Mouse (Mus musculus): Measurements from ENCODE around the gene Spats2l.

Gene Spats2l

DNA sequence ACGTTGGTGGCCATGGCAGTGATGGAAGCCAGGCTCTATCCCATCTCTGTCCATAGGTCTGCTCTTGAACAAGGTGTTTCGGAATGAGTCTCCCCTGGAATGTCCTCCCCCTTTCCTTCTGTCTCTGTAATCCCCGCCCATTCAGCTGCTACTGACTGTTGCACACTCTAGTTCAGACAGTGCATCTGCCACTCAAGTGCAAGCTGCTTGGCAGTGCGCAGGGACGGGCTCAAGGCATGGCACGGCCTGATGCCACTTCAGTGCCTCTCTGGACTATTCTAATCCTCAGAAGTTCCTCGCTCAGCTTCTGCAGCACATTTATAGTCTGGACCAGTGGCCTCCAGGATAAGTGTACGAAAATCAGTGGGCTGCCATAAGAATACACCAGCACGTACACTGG lies 52.3 kb downstream of the Spats2l start:
- DNase-seq, result no peak

DNA sequence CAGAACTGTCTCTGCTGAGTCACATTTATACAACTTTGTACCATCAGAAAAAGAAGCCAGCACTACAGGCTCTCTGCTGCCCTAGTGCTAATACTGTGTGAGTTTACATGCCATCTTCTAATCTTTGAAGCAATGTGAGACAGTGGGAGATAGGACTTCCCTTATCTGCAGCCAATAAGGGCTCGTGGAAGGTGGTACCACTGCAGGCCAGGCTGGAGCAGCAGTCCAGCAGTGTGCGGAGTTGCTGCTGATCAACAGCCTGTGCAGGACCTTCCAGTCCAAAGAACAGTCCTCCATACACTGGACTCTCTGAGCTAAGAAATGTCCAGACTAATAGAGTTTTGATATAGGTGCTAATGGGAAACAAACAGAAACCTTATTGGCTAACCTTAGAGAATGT lies 59.2 kb downstream of the Spats2l start:
- DNase-seq, result no peak

DNA sequence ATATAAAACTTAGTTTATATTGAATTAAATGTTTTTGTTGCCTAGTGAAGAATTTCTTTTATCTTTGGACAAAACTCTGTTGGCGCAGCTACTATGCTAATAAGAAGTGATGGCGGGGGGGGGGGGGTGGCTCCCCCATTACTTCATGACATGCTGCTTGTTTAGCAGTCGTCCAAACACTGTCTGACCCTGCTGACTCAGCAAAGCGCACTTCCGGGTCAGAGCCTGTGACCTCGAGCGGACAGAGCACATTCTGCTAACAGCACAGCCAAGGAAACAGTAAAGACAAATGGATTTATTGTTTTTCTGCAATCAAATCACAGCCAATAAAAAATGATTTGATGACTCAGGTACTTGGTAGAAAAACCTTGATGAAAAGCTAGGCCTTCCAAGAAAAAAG lies 61.2 kb downstream of the Spats2l start:
- peak; percentile 11 for DNase-seq

DNA sequence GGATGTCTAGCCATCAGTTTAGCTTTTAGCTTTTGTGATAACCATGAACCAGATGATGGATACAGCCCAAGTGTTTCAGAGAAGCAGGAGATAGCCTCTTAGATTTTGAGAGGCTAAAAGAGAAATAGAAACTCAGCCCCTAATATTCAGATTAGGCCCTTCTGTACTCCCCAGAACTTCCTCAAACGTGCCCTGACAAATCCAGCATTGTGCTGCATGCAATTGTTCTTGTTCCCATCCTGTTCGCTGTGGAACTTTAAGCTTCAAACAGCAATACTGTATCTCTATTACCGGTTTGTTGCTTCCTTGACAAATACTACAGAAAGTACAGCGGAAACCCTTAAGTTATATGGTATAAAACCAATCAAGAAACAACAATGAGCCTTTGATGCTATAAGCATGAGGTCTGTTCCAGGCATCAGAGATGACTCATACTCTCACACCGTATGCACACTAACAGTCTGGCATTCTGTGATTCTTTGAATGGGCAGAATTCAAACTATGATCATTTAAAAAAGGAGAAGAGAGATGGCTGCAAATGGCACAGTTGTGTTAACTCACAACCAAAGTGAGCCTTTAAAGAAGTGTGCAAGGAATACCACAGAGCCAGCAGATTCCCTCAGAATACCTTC lies 62.8 kb downstream of the Spats2l start:
- no peak for DNase-seq

DNA sequence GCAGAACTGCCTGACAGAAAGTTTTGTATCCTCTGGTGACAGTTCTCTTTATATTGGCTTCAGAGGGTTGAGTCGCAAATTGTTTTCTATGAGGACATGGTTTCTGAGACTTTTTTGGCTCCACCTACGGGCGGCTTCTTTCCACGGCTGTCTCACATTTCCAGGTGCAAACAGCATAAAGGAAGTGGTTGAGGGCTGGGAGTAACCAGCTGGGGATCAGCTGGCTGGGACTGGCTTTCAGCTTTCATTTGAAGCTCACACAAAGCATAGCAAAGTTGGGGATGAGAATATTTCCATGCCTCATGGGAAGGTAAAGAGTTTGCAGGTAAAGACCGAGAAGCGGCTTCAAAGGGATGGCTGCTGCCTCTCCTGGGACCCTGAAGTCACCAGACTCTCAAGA lies 65.9 kb downstream of the Spats2l start:
- DNase-seq, result no peak

DNA sequence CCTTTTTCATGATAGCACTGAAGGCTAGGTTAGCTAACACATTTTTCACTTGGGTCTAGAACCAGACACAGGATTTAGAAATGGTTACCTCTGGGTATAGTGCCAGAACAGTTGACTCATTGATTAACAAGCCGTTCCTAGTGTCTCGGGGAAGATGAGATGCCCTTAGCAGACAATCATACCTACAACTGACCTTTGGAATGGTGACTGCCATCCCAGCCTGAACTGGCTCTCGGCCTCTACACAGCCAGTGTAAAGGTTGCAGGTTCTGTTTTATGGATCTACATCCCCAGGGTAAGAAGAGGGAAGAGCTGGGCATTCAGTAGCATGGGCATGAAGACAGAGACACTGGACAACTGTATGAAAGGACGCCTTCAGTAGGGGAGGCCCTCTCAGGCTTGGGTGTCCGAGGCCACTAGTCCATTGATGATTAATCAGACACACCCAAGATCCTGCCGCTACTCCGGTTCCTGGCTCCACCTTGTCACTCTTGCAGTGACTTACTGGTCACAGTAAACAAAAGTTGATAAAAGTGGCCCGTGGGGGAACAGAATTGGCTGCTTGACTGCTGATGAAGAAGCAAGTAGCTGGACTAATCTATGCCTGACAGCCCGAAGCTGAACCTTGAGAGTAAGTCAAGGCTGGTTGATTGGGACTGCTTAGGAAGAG lies 71.2 kb downstream of the Spats2l start:
- peak; percentile 5 for DNase-seq

DNA sequence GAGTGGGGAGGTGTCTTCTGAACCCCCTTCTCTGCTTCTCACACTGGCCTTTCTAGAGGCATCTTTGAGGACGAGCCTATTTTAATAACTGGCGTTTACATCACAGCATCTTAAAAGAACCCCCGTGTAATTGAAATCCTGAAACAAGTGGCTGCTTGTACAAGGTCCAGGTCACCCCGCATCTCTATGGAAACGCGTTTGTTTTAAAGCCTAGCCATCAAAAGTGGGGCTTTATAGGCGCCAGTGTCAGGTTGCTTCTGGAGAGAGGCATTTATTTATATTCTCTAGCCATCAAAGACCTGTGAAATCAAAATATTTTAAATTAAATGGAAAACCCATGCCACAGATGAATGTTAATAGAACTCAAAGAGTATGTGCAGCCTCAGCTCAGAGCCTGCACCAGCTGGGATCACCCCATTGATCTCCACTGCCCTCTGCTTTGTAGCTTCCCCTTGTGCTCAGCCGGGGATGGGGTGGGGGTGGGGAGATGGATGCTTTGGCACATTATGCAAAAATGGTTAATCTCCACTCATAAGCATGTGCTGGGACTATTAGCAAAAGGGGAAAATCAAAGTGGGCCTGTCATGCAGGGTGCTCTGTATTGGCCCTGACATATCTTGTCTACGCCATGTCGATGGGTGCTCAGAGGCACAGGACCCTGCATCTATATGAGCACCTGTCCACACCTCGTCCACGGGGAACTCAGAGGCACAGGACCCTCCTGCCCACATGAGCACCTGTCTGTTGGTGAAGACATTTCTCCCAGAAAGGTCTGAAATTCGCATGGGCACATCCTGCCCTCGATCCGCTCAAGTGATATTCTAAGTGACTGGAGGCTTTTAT lies 73.1 kb downstream of the Spats2l start:
- DNase-seq, result no peak

DNA sequence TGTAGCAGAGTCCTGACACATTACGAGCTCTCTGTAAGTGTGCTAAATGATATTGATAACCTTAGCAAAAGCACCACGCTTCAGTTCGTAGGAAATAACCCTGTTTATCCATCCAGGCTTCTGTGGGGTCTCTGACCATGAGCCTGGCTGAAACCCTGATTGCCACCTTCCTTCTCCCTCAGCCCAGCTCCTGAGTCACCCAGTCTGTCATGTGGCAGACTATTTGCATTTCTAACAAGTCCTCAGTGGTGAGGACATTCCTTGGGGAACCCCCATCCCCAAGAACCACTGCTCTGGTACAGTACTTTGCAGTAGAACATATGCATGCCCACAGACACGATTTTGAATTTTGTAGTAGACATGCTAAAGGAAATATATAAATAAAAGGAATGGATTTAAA lies 75.1 kb downstream of the Spats2l start:
- no peak for DNase-seq

DNA sequence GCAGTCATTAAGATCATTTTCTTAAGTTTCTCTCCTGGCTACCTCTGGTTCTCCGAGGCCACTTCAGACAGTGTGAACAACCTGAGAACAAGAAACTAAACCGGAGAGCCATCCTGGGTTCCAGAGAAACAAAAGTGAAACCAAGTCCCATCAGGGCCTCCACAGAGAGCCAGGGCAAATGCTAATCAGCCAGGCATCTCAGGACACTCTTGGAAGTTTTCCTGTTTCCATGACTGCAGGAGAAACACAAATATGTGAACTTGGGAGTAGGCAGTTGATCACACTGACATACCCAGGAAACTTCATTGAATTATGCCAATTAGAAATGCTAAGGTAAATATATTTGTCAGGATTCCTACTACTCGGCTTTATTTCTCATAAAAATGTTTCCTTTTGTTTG lies 76.0 kb downstream of the Spats2l start:
- DNase-seq, result peak; percentile 43

DNA sequence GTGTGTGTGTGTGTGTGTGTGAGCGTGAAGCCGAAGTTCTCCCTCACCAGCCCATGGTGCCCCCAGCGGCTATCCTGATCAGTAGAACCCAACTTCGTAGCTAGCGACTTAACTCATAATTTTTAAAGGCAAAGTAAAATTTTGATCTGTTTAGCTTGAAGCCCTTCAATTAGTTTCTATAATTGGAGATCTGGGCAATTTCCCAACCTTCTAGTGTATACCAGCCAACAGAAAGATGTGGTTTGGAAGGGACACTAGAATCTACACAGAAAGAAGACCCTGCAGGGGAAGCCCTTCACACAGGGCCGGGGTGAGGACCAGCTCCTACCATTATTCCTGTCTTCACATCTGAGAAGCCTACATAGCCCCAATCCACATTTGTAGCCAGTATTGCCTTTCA lies 77.9 kb downstream of the Spats2l start:
- DNase-seq, result no peak

DNA sequence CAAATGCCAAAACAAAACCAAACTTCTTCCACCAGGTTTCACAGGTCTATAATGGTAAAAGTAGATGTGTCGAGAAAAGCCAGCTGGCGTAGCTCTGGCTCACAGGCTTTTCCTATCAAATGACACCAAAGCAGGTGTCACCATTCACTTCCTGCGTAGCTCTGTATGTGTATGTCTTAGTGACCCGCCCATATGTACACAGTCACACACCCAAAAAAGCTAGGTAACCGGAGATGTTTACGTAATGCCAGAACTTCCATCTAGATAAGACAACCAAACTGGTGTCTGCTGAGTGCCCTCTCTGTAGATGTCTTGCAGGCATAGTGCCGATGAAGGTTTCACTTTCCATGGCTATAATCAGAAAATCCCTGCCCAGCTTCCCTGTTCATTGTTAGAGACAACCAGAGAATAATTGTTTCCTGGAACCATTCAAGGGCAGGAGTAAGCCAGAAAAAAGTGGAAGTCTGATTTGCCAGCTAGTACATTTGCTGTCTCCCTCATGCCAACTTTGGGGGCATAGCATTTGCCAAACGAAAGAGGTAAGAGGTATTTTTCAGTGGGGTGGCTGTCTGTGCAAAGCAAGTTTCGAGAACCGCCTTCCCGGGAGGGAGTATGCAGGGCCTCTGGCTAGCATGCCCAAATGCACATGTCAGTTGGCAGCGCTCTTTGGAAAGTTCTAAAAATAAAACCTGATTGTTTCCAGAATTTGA lies 78.8 kb downstream of the Spats2l start:
- DNase-seq, result no peak

DNA sequence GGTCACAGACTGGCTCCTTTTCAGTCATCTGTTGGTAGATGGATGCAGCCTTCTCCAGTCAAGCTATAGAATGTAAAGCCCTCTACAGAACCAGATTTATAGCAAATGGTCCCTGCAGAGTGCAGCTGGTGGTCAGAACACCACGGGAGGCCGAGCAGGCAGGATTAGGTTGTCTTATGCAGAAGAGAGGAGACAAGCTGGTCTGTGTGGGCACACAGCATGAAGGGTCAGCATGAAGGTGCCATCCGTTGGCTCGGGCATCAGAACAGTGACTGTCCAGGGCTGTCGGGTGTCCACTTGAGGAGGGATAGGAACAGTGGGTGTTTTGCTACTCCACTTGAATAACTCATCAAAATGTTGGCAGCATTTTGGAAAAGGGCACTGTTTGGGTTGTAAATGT lies 83.8 kb downstream of the Spats2l start:
- DNase-seq, result no peak

DNA sequence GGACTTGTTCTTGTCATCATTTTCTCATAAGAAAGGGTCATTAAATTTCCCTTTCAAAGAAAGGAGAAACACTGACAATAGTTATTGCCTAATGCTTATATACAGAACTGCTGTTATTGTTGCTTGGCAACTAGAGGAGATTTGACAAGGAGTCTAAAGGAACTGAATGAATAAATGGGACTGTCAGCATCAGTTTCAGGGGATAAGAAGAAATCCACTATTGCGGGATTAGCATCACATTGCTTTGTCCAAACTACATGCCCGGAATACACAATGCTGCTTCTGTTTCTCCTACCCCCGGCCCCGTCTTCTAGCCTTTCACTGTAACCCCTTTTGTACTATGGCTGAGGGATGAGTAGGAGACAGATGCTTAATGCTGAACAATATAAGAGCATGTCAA lies 88.1 kb downstream of the Spats2l start:
- no peak for DNase-seq

DNA sequence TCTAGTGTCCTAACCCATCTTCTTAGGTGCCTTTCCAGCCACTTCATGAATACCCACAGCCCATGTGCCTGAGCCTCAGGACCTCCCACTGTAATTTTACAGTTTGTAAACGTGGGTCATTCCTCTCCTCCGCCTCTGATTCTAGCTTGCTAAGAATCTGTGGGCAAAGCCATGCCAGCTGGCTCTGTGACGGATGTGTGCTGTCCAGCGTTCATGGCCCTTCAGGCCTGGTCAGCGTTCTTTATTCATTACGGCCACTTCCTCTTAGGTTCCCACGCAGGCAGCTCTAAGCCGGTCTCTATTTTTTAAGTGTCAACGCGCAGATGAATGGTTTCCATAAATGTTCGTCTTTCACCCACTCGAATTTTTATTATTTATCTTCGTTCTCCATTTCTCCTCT lies 94.7 kb downstream of the Spats2l start:
- DNase-seq, result no peak

DNA sequence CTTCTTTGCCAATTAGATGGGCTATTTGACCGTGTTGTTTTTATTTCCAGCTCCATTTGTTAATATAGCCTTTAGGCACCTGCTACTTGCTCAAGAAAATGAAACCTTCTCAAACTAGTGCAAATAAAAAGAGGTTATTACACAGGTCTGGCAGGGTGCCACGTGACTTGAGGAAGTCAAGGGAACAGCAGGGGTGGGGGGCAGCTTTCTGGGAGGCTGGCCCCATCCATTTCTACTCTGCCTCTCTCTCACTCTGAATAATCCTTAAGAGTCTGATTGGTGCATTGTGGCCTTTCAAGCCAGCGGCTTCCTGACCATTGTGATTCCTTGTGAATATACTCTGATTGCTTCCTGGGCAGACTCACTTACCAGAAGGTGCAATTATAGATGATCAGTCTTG lies 98.0 kb downstream of the Spats2l start:
- no peak for DNase-seq

DNA sequence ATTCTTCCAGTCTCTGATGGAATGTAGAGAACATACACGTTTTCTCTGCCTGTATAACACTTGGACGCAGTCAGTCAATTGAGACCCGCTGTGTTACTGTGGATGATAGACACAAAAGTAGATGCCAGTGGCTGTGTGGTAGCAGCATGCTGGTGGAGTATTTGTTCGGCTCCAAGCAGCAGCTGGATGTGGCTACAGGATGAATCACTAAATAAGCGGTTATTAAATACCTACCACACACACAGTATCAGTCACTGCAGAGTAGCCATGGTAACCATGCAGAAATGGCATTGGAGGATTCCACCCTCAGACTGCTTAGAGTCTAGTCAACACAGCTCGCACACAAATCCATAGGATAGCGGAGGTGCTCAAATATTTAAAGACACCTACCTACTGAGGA lies 100.0 kb downstream of the Spats2l start:
- DNase-seq, result no peak

DNA sequence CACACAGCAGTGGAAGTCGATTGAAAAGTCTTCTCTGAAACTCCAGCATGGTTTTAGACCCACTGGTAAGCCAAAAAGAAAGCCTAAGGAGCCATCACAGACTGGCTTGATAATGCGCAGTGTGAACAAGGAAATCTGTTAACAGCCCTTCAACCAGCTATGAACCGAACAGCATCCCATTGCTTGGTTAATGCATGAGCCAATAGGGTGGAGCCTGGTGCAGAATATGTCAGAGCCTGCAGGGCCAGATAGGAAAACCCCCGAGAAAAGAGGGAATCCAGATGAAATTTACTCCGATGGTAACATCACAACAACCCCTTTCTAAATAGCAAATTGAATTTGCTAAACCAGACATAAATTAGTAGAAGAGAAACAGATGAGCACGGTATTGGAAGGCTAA lies 101.1 kb downstream of the Spats2l start:
- no peak for DNase-seq

DNA sequence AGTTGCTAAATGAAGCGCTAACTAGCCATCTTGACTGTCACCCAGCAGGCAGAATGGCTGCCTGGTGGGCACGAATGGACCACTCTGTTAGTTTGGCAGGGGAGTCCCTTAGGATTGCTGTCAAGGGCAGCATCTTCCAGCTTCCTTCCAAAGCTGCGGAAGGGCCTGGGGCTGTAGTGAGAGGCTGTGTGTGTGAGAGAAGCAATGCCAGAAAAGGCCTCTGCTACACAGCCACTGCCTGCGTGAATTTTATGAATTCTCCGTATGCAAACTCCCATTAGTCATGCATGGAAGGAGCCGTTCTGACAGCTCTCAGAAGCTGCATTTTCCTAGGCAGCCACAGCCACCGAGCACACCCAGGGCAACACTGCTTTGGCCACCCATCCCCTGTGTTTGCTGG lies 101.5 kb downstream of the Spats2l start:
- DNase-seq, result no peak

DNA sequence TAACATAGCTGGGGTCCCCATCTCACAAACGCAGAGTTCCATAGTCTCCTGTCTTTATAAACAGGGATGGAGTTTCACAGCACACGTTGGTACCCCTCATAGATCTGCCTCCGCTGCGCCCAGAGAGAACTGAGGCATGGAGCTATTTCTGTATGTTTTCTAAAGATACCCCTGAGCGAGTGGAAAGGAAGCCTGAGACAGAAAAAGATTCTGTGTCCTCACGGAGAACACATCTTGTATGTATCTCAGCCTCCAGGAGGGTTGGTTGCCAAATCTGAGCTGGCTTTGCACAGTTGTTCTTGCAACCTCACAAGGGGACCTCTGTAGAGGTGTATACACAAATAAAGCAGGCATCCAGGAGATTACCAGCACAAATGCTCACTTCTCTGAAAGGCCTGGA lies 105.0 kb downstream of the Spats2l start:
- DNase-seq, result no peak

DNA sequence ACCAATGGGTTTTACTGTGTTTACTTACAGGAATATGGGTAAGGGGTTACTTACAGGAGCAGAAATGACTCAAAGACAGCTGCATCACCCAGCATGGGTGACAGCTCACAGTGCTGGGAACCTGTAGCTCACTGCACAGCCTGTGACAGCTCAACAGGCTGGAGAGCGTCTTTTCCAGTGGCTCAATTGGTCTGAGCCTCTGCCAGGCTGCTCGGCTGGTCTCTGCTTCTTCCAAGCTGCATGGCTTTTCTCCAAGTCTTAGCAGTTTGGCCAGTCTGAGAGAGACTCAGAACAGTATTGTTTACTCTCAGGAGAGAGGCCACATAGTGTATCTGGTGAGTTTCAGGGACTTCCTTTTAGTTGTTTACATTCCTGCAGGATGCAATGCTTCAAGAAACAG lies 110.9 kb downstream of the Spats2l start:
- no peak for DNase-seq

DNA sequence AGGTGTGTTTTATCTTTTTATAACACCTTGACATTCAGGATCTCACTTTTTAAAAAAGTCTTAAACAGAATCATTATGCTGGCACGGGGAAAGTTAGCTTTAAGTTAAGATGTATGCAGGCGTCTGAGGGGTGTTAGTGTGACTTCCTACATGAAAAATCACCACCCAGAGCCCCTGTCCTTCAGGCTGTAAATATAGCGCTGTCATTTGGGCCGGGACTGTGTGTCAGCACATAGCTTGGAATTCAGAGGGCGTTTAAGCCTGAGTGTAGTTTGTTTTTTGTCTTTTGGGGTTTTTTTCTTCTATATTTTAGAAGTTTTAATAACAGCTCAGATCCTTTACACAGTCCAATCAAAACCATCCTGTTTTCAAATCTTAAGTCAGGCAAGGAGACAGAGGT lies 115.8 kb downstream of the Spats2l start:
- no peak for DNase-seq

DNA sequence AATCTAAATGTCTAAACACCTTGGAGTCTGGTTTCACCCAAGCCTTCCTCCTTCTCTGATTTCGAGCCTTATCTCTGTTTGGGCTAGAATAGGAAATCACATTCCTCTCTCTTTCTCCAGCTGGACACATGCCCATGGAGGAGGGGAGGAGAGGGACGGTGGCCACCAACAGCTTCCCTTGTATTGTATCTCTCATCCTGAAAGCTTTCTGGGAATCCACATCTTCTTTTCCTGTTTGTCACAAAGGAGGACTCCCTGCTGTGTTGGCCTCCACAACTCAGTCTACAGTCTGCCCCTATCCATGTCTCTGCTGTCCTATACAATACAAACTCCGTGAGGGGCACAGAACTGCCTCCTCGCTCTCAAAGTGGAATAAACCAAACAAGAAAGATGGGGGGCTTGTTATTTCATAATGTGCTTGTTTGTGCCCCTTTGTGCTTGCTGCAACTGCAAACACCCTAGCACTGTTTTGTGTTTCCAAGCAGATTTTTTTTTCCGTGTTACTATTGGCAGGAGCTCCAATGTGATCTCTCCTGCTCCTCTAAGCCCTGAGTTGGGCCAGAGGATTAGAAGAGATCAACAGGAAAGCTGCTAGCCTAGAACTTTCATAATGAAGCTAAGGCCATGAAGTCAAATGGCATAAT lies 116.4 kb downstream of the Spats2l start:
- peak; percentile 13 for DNase-seq

DNA sequence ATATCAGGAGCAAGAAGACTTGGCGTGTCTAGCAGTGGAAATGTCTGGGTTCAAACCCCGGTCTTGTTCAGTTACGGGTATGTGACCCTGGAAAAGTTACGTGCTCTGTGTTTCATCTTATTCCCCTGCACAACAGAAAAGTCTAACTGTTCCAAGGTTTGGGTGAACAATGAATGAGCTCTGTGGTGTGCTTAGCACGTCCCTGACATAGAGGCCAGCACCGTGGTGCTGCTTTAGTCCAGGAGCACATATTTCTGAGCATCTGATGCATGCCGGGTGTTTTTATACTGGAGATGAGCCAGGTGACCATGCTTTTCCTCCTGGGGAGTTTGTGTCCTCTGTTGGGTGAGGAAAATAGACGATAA lies 116.9 kb downstream of the Spats2l start:
- DNase-seq, result no peak

Measured in kidney, adult 11 months (tissue).